Mouse (Mus musculus) layer of hippocampus, postnatal 10 days (tissue): ENCODE measurements at regions not wholly inside any gene's neighbourhood (a gene's known extent, or its start where the extent isn't known, plus 50 kb on each side); places are given as distances from the start of the nearest gene placed in this dataset.
"Not testable (repeated sequence)": the region's sequence is repeated elsewhere in the genome, so short reads cannot be mapped to it uniquely, and the experiment has no call there.

Source experiments
- DNase-seq, 2 experiments: peaks; one replicate each; pipeline ENCODE4 v3.0.0; 2021; ENCODE audit warnings: low spot score in 2 of 2

GRCm38 (mm10) chr16:30190351-30190750 lies 76.9 kb downstream of the Cpn2 start:
- DNase-seq = no peak

GRCm38 (mm10) chr16:30190935-30191514 lies 76.3 kb downstream of the Cpn2 start:
- DNase-seq = no peak

GRCm38 (mm10) chr16:30193294-30194261 lies 73.7 kb downstream of the Cpn2 start:
- peak; percentile 70 to 78 for DNase-seq

GRCm38 (mm10) chr16:30194836-30195235 lies 72.5 kb downstream of the Cpn2 start:
- DNase-seq = no peak

GRCm38 (mm10) chr16:30195859-30196258 lies 71.4 kb downstream of the Cpn2 start:
- not testable (repeated sequence) for DNase-seq

GRCm38 (mm10) chr16:30197351-30197750 lies 69.9 kb downstream of the Cpn2 start:
- DNase-seq = no peak

GRCm38 (mm10) chr16:30199836-30200235 lies 67.5 kb downstream of the Cpn2 start:
- no peak for DNase-seq

- no peak for DNase-seq
Measured at GRCm38 (mm10) chr16:30204144-30204543, 63.2 kb downstream of the Cpn2 start.

GRCm38 (mm10) chr16:30205314-30205815 lies 61.9 kb downstream of the Cpn2 start:
- no peak for DNase-seq

GRCm38 (mm10) chr16:30205816-30206356 lies 61.4 kb downstream of the Cpn2 start:
- DNase-seq = no peak
